Mouse (Mus musculus) heart, adult 2 months (tissue): ENCODE measurements at regions not wholly inside any gene's neighbourhood (a gene's known extent, or its start where the extent isn't known, plus 50 kb on each side); places are given as distances from the start of the nearest gene placed in this dataset.

Source experiments
- DNase-seq, 2 experiments: peaks; one replicate each; pipeline ENCODE4 v3.0.0; 2021
- H3K27ac ChIP-seq: fragments of 200-600 bp; 2 replicates; pipeline ENCODE4 v1.8.1; 2022
- H3K27me3 ChIP-seq: fragments of 200-500 bp; 2 replicates; pipeline ENCODE4 v1.6.1; 2012; ENCODE audit warnings: mild to moderate bottlenecking, low read length, inconsistent platforms, mixed read lengths; ENCODE audit not compliant: control insufficient read depth, insufficient read depth
- H3K36me3 ChIP-seq: fragments of 200-500 bp; 2 replicates; pipeline ENCODE4 v1.6.1; 2012; ENCODE audit warnings: low read length, inconsistent platforms; ENCODE audit not compliant: control insufficient read depth, insufficient read depth
- H3K4me1 ChIP-seq: fragments of 200-500 bp; 2 replicates; pipeline ENCODE4 v1.6.1; 2011; ENCODE audit warnings: low read length; ENCODE audit not compliant: control insufficient read depth, insufficient read depth
- H3K4me3 ChIP-seq: fragments of 200-600 bp; 2 replicates; pipeline ENCODE4 v1.8.1; 2022
- H3K79me2 ChIP-seq: fragments of 200-500 bp; replicated peaks from 2 replicates; pipeline ENCODE4 v1.6.1; 2012; ENCODE audit warnings: mild to moderate bottlenecking, inconsistent platforms, low read length, moderate library complexity, mixed read lengths; ENCODE audit not compliant: control insufficient read depth, insufficient read depth
- H3K9ac ChIP-seq: fragments of 200-500 bp; 2 replicates; pipeline ENCODE4 v1.6.1; 2012; ENCODE audit warnings: low read depth, mild to moderate bottlenecking, control low read depth, inconsistent platforms, low read length, mixed read lengths
- CTCF ChIP-seq: fragments of 200-600 bp; IDR thresholded peaks from 2 replicates; pipeline ENCODE4 v1.8.1; 2022; ENCODE audit warnings: antibody characterized with exemption, mild to moderate bottlenecking, moderate library complexity
- EP300 ChIP-seq: fragments of 200-500 bp; IDR thresholded peaks from 2 replicates; pipeline ENCODE4 v1.6.1; 2011; ENCODE audit warnings: low read depth, low read length, control low read depth; ENCODE audit not compliant: insufficient read depth
- POLR2A ChIP-seq: fragments of 200-500 bp; IDR thresholded peaks from 2 replicates; pipeline ENCODE4 v1.6.1; 2011; ENCODE audit warnings: mild to moderate bottlenecking, low read depth, low read length, control low read depth; ENCODE audit not compliant: insufficient read depth
- WGBS: fragments of 180-500 bp; shearing (Covaris S2); methylation state at CpG from one replicate; pipeline ENCODE4 v1.1.7; 2018; 5-methylcytosine and 5-hydroxymethylcytosine counted together
- intact Hi-C: fragments of 180-260 bp; cut with DNase I; formaldehyde crosslinking; loops from one replicate; pipeline ENCODE4 v1.15.1; 2025

DNA sequence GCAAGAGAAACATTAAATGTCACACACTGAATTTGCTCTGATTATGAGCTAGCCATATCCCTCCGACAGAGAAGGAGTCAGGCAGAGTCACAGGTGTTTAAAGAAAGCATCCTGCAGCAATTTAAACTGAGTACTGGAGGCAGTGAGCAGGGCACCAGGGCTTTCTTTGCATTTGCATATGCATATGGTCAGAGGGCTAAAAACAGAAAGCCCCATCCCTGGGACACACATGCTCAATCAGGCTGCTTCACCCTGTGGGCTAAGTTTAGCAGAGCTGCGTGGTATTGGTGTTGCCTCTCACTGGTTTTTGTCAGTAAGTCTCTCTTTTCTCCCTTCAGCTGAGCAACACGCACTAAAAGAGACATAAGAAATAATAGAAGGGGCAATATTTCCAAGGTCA lies 289.9 kb upstream of the Rps6ka3 start:
- Histone ChIP-seq H3K27ac (no peak overlapping the region), H3K4me3 (no peak overlapping the region), H3K36me3 (no peaks in the 10 kb centered on the region), H3K27me3 (no peaks in the 10 kb centered on the region), H3K4me1 (no peaks in the 10 kb centered on the region), H3K9ac (no peak overlapping the region), H3K79me2 (no peaks in the 10 kb centered on the region)
- intact Hi-C loops, result no loop called here
- DNase-seq, result no peak
- TF ChIP-seq CTCF (no peak), POLR2A (no peak)
- 52% methylated on average over 3 of the region's 3 CpGs for WGBS

DNA sequence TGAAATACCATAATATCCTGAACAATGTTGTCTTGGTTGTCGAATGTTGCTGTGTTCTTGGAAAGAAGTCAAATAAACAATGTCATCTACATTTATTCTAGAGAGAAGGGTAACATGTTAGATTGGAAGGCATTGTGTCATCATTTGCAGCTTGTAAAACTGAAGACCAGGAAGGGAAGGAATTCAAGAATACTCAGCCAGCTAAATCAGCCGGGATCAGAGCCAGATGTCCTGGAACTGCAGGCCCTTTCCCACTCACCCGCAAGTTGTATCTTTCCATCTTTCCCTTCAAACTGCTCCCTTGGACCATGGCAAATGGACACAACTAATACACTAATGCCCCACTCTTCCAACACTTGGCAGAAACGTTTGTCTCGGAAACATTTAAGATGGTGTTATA lies 288.7 kb upstream of the Rps6ka3 start:
- TF ChIP-seq CTCF (no peak), POLR2A (no peak), EP300 (no peak)
- H3K79me2 ChIP-seq, result no peaks in the 10 kb centered on the region
- no peak overlapping the region for H3K4me3 ChIP-seq
- 42% methylated on average over 5 of the region's 5 CpGs for WGBS
- no peaks in the 10 kb centered on the region for H3K4me1 ChIP-seq
- no peak for DNase-seq
- intact Hi-C loops, result no loop called here
- H3K27ac ChIP-seq, result no peak overlapping the region
- H3K9ac ChIP-seq, result no peak overlapping the region
- no peaks in the 10 kb centered on the region for H3K27me3 ChIP-seq
- no peaks in the 10 kb centered on the region for H3K36me3 ChIP-seq

DNA sequence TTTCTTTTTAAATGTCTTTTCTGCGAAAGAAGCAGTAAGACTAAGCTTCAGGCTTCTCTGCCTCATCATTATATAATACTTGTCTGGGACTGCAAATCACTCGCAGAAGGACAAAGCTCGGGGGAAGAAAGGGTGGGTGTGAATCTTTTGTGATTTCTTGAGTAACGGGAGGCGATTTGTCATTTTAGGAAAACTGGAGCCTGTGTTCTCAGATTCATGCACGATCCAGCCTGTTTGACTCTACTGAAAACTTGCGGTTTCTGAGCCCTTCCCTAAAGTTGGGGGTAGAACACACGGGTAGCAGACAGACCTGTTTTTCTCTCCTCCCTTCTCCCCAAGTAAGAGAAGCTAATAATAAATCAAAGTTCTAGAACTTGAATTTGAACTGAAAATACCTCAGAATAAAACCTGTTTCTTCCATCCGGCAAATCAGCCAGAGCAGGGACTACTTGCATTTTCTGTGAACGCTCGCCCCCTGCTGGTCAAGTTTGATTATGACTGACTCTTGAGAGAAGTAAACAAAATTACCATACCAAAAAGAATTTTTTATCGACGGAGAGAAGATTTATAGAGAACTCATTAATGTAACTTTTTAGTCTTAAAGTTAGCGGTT lies 288.2 kb upstream of the Rps6ka3 start:
- 33% methylated on average over 14 of the region's 14 CpGs for WGBS
- Histone ChIP-seq H3K4me3 (no peak overlapping the region), H3K79me2 (no peaks in the 10 kb centered on the region), H3K27ac (no peak overlapping the region), H3K9ac (no peak overlapping the region), H3K27me3 (no peaks in the 10 kb centered on the region), H3K36me3 (no peaks in the 10 kb centered on the region), H3K4me1 (no peaks in the 10 kb centered on the region)
- intact Hi-C loops, result no loop called here
- DNase-seq, result peak; percentile 26 to 58
- TF ChIP-seq EP300 (no peak), CTCF (peak; percentile 83)

DNA sequence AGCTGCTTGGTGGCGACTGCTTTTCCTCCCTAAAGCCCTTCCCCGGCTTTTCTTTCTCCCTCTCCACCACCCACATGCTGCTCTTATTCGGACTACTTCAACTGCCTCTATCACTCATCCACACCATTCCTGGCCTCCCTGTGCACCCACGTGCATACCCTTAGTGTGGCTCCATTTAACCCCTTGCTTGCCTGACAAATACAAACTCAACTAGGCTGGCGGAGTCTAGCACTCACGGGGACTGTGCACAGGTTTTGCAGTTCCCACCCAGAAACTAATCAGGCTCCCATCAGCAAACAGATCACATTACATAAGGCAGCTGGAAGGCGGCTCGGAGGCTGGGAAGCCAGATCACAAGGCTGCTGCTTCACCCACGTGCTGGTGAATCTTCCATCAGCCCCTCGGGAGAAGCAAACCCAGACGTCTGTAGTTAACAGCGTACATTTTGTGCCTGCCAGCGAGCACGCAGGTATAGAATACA lies 287.0 kb upstream of the Rps6ka3 start:
- H3K79me2 ChIP-seq, result no peaks in the 10 kb centered on the region
- no peak overlapping the region for H3K27ac ChIP-seq
- no peak for TF ChIP-seq CTCF
- no peak for TF ChIP-seq POLR2A
- TF ChIP-seq EP300, result no peak
- no peaks in the 10 kb centered on the region for H3K36me3 ChIP-seq
- no peaks in the 10 kb centered on the region for H3K27me3 ChIP-seq
- no peaks in the 10 kb centered on the region for H3K4me1 ChIP-seq
- no peak overlapping the region for H3K9ac ChIP-seq
- intact Hi-C loops, result no loop called here
- H3K4me3 ChIP-seq, result no peak overlapping the region
- no peak for DNase-seq
- WGBS, result 21% methylated on average over 14 of the region's 14 CpGs

DNA sequence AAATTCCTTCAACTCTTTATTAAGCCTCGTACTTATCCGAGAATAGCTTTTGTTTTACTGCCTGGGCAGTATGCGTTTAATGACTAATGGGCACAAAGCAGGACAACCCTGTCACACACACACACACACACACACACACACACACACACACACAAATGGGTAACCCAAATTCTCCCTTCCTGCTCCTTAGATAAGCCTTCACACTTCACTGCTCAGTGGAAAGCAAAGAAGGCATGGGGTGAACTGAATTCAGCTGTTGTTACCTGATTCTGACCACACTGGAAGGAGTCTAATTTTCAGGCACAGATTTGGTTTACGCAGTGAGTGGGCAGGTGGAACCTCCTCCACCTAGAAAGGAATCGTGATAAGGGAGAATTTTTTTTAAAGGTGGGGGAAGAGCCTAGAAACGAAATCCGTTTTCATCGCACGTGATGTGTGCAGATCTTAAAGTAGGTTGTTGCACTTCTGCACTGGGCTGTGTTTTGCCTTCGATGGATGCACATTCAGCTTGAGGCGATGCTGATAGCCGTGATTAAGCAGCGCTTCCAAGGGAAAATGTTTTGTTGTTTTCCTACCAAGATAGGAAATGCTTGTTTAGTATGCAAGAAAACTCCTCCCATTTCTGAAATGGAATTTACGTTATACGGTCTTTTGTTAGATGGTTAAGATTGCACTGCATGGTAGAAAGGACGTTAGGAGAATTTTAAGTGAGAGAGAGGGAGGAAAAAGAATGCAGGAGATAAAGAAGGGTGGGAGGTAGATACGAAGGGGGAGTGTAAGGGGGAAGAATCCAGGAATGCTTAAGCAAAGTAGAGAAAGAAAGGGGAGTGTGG lies 286.2 kb upstream of the Rps6ka3 start:
- Histone ChIP-seq H3K79me2 (no peaks in the 10 kb centered on the region), H3K36me3 (no peaks in the 10 kb centered on the region), H3K27ac (no peak overlapping the region), H3K9ac (no peak overlapping the region), H3K4me1 (no peaks in the 10 kb centered on the region), H3K4me3 (no peak overlapping the region), H3K27me3 (no peaks in the 10 kb centered on the region)
- intact Hi-C loops, result no loop called here
- DNase-seq, result no peak
- TF ChIP-seq POLR2A, result no peak
- no peak for TF ChIP-seq CTCF
- TF ChIP-seq EP300, result no peak
- WGBS, result 36% methylated on average over 17 of the region's 17 CpGs
